Mouse (Mus musculus) cerebellum, postnatal 14 days (tissue): ENCODE measurements at regions not wholly inside any gene's neighbourhood (a gene's known extent, or its start where the extent isn't known, plus 50 kb on each side); places are given as distances from the start of the nearest gene placed in this dataset.
"Not testable (repeated sequence)": the region's sequence is repeated elsewhere in the genome, so short reads cannot be mapped to it uniquely, and the experiment has no call there.

Experiments
- DNase-seq, 2 experiments: peaks; one replicate each; pipeline ENCODE4 v3.0.0; 2021; ENCODE audit warnings: mixed read lengths in 2 of 2

DNA sequence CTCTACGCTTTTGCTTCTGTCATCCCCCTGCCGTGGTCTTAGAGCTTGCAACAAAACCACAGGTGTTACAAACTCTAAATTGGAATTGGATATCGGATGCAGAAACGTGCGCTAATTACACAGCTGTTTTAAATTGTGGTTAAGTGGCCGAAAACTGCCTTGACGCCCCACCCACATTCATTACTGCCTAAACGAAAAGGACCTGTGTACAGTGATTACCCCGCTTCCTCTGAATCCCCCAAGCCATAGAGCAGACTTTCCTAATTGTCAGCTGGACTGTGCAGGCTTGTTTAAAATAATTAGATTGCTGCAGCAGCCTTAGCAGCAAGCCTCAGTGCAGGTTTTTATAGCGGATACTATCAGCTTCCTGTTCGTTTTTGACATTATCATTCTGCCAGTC is 94.7 kb downstream of the Cxxc4 start:
- DNase-seq: no peak

DNA sequence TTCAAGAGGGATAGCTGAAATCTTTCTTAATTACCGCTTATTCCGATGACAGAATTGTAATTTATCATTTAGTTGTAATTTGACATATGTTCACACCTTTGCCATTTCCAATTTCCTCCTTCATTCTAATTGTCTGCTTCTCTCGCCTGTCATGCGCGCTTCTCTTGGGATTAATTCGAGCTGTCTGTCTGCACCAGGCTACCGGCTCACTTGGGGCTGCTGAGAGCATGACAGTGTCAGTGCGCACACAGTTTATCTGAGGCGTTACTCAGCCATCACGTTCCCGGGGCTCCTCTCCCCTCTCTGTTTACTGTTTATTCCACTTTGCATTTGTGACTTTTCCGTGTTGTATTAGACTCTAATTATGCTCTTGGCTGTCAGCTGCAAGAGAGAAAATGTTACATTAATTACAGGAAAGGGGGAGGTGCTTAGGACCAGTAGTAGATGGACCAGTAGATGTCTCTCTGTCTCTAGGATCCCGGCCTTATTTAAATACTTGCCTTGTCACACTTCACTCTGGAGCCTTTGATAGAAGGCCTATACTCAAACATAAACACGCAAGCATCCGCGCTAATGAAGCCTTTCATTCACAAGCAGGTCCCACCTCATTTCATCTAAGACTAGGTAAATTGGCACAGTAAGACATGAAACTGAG is 95.3 kb downstream of the Cxxc4 start:
- DNase-seq: peak; percentile 7 to 19

DNA sequence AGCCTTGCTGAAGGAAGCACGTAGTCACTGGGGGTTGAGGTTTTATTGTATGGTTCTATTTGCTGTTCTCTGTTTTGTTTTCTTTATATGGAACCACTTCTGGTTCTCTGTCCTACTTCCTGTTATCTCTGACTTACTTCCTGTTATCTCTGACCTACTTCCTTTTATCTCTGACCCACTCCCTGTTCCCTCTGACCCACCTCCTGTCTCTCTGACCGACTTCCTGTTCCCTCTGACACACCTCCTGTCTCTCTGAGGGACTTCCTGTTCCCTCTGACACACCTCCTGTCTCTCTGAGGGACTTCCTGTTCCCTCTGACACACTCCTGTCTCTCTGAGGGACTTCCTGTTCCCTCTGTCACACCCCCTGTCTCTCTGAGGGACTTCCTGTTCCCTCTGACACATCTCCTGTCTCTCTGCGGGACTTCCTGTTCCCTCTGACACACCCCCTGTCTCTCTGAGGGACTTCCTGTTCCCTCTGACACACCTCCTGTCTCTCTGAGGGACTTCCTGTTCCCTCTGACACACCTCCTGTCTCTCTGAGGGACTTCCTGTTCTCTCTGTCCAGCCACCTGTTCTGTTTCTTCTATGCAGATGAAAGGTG is 102.9 kb downstream of the Cxxc4 start:
- DNase-seq: not testable (repeated sequence)

DNA sequence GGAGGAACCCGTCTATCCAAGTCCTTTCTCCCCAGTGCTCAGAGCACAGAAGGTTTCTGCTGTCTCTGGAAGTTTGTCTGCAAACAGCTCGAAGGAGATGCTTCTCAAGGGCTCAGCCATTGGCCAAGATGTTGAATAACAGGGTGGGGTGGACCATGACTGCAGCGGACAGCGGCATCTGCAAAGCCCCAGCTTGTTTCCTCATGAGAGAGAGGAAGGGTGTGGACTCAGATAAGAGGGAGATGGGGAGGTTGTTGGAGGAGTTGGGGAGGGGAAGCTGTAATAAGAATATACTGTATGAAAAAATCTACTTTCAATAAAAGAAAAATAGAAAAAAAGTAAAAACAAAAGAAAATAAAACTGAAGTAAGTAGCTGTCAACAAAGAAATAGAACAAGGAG is 129.7 kb downstream of the Cxxc4 start:
- DNase-seq: no peak

DNA sequence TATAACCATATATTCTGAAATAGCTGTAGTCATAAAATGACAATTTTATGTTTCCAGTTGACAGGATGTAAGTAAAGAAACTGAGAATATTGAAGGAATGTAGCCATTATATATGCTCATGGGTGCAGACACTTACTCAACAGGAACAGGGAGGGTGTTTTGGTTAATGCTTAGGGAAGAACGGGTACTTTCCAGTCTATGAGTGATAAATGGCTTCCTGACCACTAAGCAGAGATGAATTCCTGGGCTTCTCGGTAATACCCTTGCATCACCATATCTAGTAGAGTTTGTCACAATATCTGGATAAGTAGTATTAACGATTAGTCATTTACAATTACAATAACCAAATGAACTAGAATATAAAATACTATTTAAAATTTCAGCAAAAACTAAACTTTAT is 130.5 kb downstream of the Cxxc4 start:
- DNase-seq: no peak

DNA sequence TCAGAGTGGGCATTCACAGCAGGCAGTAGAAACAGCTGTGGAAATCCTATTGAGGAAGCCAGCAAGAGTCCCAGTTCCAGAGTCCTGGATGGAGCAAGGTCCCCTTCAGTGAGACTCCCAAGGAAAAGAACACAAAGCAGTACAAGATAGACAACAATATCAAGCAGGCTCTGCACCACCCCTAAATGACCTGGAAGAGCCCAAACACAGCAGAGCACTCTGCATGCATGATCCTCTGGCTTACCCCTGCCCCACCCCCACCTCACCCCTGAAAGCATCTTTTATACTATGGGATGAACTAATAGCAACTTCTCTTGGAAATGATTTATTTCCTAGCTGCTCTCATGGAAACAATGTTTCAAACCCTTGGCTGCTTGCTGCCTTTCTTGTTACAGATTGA is 132.3 kb downstream of the Cxxc4 start:
- DNase-seq: no peak

DNA sequence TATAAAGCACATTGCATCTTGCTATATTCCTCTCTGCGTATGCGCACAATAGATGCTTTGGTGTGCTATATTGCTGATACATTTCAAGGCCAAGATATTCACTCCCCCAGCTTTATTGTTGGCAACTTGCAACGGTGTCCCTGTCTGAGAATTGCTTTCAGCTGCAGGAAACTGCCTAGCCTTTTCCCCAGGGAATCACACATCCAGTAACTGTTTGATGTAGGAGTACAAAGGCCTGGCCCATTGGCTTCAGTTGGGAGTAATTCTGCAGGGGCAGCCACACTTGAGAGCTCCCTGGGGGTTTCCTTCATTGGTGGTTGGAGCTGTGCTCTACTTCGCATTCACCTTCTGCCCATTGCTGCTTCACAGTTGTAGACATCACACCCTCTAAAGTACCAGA is 132.8 kb downstream of the Cxxc4 start:
- no peak for DNase-seq

DNA sequence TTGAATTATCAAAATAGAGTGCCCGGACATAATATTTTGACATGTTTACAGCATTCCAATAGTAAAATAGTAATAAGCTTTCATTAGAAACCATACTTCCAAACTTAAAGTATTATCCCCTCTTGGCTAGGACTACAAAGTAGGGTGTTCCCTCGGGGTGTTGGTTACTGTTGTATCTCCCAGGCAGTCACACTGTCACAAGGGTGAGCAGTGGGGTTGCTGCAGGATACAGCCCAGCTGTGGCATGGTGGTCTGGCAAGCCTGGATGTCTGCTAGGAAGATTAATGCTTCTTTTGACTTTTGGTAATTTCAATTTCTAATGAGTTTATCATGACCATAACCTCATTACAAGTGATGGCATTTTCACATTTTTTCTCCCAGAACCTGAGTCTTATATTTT is 143.3 kb downstream of the Cxxc4 start:
- DNase-seq: no peak

DNA sequence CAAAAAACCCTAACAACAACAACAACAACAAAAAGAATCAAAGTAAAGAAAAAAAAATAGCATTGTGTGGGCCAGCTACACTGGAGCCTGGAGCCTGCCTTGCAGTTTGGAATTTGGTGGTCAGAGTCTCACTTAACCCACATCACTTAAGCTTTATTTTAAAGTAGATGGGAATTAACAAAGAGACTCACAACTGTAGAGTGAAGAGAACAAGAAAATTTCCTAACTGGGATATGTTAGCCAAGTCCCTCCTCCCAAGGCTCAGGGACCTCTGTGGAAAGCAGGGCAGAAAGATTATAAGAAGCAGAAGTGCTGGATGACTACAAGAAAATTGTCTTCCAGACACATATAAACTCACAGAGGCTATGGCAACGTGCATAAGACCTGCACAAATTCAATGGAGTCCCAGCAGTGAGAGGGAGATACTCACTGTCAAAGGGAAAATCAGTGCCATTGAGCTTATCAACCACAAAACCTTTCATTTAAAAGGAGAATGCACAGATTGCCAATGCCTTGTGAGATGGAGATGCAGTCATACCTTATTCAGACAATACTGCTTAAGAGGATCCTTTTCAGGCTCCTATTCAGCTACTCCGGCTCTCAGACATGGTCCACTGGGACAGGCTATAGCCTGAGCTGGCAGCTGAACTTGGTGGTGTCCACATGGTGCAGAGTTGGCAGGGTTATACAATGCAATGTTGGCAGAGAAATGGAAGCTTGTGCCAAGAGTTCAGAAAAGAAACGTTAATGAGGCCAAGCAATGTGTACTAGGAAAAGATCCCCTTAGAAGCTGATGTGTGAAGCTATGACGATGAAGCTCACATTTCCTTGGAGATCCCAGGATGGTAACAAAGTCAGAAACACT is 154.4 kb downstream of the Cxxc4 start:
- peak; percentile 65 to 78 for DNase-seq

DNA sequence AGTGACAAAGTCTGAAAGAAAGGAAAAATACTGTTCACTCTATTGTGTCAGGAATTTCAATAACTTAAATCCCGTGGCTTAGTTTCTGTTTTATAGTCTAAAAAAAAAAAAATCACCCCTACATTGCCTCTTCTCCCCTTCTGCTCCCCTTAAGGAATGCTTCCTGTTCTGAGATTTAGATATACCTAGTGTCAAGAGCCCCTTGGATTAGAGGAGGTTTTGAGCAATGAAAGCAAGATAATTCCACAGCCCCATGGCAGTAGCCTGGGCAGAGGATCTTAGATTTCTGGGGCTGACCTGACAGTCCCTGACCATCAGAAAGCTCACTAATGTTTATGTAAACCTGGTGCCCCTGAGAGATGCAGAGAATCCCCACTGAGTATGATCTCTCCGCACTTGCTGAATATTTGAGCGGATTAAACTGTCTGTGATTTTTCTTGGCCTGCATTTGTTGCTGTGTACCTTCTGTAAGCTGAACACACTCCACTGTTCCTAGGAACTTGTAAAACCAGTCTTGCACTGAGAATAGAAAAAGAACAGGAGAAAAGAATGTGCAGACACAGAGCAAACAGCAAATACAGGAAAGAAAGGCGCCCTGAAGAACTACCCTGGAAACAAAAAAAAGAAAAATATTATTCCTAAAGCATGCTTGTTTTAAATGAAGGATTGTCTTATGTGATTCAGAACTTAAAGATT is 164.3 kb downstream of the Cxxc4 start:
- DNase-seq: no peak

DNA sequence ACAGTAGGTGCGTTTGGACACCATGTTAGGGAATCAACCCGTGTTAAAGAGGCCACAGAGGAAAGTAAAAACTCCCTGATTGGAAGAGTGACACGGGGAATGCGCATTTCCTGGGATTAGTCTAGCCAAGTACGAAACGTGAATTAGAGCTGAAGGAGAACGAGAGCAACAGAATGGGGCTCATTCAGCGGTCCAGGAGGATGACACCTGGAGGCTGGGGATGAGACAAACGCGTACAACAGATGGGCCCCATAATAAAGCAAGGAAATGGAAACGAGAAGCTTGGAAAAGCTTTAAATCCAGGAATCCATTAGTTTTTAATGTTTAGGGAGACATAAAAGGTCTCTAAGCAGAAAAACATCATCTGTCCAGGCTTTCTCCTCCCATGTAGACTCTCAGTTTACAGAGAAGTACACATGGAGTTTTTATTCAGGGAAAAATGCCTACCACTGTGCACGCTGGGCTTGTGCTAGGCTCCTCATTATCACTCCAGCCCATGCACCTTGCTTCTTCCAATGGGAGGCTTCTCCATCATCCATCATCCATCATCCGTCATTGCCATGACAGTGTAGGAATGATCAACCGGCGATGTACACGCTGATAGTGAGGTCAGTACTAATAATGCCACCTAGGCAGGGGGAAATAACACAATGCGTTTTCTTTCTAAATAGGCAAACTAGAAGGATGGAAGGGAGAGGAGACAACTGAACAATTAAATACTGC is 179.5 kb downstream of the Cxxc4 start:
- no peak for DNase-seq

DNA sequence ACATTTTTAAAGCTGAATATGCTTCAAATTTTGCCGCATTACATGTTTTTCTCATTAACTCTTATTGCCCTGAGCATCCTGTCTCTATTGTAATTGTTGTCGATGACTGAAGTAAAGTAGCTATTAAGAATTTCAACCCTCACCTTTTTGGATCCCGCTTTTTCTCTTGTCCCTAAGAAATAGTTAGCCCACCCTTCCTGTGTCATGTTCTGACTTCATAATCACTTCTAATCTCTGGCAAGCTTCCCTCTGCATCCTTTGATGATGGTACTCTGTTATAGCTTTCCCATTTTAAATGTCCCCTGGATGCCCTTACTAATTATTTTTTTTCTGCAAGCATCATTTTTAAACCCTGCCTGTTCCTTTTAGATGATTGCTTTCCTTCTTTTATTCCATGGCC is 191.3 kb downstream of the Cxxc4 start:
- DNase-seq: no peak

DNA sequence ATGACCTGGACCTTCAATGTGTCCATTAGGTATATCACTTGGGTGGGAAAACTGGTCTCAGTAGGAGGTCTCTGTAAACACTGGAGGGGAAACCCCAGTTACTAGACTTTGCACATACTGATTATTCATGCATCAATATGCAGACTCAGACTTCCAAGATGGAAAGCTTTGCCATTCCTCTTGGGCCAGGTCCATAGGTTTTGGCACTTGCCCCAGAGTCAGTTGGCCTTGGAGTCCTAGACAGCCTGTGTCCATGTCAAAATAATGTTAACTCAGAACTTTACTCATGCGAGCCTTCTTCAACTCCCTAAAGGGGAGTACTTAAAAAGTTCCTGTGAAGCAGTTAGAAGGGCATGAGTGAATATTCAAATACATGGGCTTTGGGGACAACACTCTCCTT is 230.3 kb downstream of the Cxxc4 start:
- DNase-seq: peak; percentile 56 to 61

DNA sequence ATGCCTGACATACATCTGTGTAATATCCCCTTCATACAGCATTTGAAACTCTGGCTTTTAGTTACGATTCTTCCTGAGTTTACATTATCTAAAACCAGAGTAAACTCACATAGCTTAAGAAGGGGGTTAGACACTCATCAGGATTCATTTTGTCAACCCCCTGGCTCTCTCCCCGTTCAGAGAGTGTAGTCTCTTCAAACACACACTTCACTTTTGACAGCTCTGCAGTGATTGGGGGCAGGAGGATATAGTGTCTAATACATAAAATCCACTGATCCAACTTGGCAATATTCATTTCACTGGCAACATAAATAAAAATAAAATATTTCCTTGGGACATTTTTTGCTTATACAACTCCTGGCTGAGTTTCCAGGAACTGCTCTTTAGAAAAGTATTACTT is 251.0 kb downstream of the Cxxc4 start:
- DNase-seq: no peak

DNA sequence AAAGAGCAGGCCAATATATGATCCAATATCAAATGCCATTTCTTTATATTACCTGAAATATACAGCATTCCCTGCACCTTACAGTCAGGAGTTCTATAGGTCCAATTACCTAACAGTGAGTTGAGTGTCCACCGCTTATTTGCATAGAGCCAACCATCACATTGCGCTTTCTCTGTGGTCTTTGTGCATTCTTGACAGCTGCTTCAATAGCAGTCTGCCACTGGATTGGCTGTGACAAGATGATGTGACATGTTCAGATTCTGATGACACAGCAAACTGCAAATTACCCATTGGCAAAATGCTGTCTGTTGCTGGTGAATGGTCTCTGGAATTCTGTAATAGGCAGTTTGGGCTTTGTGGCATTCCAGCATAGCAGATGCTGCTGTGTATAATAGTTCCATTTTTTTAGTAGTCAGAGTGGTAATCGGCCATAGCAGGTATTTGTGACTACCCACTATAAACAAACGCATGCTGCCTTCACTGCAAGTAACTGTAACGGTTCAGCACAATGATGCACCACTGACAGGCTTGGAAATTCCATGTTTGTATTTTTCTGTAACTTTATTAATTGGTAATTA is 253.8 kb downstream of the Cxxc4 start:
- DNase-seq: no peak

DNA sequence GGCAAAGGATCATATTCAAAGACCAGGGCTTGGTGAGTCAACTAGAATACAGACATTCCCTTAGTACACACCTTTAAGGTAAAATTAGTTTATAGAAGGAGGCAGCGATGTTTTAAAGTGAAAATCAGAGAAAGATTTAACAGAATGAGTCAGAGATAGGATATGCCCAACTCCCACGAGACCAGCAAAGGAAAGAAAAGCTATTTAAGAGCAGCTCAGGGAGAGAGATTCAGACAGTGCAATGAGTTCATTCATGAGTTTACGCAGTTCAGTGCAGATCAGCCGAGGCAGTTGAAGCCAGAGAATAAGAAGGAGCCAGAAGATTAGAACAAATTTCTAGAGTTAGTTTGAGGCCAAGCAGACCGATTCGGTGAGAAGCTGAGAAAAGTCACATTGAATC is 273.4 kb downstream of the Cxxc4 start:
- DNase-seq: no peak

DNA sequence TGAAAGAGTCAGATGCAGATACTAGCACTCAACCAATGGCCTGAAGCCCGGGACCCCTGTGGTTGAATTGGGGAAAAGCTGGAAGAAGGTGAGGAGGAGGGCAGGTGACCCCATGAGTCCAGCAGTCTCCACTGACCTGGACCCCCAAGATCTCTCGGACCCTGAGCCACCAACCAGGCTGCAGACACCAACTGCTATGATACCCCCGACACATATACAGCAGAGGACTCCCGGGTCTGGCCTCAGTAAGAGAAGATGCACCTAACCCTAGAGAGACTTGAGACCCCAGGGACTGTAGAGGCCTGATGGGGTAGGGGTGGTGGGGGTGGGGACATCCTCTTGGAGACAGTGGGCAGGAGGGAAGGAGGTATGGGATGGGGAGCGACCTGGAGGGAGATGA is 289.5 kb downstream of the Cxxc4 start:
- DNase-seq: no peak

DNA sequence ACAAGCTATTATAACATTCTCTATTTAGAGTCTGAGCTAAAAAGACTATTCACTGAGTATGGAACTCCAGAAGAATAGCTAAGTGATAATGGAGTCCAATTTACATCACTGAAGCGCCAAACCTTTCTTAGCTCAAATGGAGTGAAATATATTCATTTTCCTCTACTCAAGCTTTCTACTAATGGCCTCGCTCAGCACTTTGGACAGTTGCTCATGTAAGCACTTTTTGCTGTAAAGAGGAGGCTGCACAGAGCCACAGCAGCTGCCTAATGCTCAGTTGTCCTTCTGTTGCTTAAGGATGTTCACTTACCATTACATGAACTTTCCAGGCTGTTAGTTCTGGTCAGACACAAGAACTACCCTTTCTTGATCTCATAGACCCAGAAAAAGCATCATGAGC is 268.7 kb upstream of the Tacr3 start:
- DNase-seq: no peak

DNA sequence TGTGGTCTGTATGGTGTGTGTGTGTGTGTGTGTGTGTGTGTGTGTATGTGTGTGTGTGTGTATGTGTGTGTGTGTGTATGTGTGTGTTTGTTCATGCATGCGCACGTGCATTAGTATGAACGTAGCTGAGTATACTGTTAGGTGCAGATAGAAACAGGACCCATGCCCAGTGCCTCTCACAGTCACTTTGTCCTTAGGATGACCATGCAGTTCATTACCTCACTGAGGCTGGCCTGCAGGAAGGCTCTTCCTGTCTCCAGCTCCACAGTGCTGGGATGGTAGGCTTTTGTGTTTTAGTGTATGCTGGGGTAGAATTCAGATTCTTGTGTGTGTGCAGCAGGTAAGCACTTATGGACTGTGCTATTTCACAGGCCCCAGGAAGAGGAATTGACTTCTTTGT is 250.0 kb upstream of the Tacr3 start:
- DNase-seq: no peak

DNA sequence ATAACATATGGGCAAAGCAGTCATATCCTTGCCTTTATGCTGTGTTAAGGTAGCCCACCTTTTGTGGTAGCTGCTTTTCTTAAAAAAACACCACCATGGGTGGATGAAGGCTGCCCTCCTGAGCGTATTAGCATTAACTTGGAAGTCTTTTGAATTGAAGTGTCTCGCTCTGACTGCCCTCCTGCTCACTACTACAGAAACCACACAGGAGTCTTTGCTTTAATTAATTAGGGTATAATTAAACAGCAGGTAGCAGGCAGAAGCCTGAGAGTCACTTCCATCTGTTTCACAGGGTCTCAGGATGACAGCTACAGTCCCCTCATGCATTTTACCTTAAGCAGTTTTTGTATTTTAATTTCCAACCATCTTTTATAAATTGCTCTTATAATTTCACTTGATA is 240.2 kb upstream of the Tacr3 start:
- no peak for DNase-seq

DNA sequence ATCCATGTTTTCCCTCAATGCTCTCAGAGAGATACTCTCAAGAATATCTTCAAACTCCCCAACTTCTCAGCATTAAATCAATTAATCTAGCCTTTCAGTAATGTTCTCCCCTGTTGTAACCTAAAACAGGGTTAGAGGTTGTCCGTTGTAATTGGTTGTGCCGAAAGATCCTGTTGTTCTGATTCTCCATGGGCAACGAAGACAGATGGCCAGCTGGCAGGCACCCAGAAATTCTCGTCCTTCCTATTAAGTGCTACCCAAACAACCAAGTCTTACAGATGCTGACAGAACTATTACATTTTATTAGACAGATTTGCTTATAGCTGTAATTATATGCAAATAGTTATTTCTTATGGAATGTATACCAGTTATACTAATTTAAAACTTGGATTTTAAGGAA is 225.9 kb upstream of the Tacr3 start:
- peak; percentile 38 to 66 for DNase-seq

DNA sequence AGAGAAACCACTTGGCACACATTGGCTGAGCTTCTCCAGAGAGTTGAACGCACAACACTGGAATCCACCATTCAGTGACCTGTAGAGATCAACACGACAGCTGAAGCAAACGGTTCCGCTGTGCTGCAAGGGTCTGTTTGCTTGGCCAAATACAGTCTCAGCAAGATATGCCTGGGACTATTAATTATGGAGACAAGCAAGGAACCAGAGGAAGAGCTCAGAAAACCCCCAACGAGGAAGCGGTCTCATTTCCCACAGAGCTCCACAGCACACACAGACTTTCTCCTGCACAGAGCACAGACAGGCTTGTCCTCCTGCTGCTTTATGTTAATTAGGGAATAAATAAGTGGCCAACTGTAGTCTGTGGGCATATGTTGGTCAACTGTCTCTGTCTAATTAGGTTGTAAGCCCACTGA is 223.4 kb upstream of the Tacr3 start:
- peak; percentile 48 to 68 for DNase-seq
